Mouse (Mus musculus) hindbrain, postnatal 0 days (tissue): Measurements from ENCODE around the gene Fbln2. TPM values are rescaled to one million over a fixed set of nuclear protein-coding genes. Genes with fewer than 3 reads are reported as not detected.

Experiments
- ATAC-seq: fragments of 200-750 bp; cut with Nextera tagmentation; 2 replicates; pipeline ENCODE4 v1.8.0; 2017; ENCODE audit warnings: mild to moderate bottlenecking, moderate TSS enrichment, moderate library complexity
- DNase-seq: peaks from one replicate; pipeline ENCODE4 v3.0.0-alpha.2; 2015; ENCODE audit warnings: low spot score
- H3K27ac ChIP-seq: fragments of 300-500 bp; sonication (generic); 2 replicates; pipeline ENCODE4 v1.5.1; 2014; ENCODE audit warnings: mild to moderate bottlenecking
- H3K27me3 ChIP-seq: fragments of 300-500 bp; sonication (generic); 2 replicates; pipeline ENCODE4 v1.6.1; 2014; ENCODE audit warnings: low read length, mixed read lengths; ENCODE audit not compliant: insufficient read depth
- H3K36me3 ChIP-seq: fragments of 300-500 bp; sonication (generic); 2 replicates; pipeline ENCODE4 v1.6.1; 2014; ENCODE audit warnings: low read length, mixed read lengths; ENCODE audit not compliant: insufficient read depth
- H3K4me1 ChIP-seq: fragments of 300-500 bp; sonication (generic); 2 replicates; pipeline ENCODE4 v1.6.1; 2014; ENCODE audit warnings: antibody characterized with exemption, low read length, mixed read lengths; ENCODE audit not compliant: insufficient read depth
- H3K4me2 ChIP-seq: fragments of 300-500 bp; sonication (generic); 2 replicates; pipeline ENCODE4 v1.6.1; 2014; ENCODE audit warnings: low read depth, mild to moderate bottlenecking, low read length, moderate library complexity, mixed read lengths
- H3K4me3 ChIP-seq: fragments of 300-500 bp; sonication (generic); 2 replicates; pipeline ENCODE4 v1.5.1; 2014; ENCODE audit warnings: low read length
- H3K9ac ChIP-seq: fragments of 300-500 bp; sonication (generic); replicated peaks from 2 replicates; pipeline ENCODE4 v1.6.1; 2014; ENCODE audit warnings: mild to moderate bottlenecking, low read length, moderate library complexity, mixed read lengths
- H3K9me3 ChIP-seq: fragments of 300-500 bp; sonication (generic); 2 replicates; pipeline ENCODE4 v1.6.1; 2016; ENCODE audit warnings: low read length, mixed read lengths
- CTCF ChIP-seq: IDR thresholded peaks from 2 replicates; pipeline ENCODE4 v1.5.1; 2016; ENCODE audit warnings: antibody characterized with exemption, control low read depth, low read depth
- WGBS: fragments of 180-500 bp; shearing (Covaris S2); extraction: QIAGEN DNeasy Blood & Tissue Kit; methylation state at CpG from one replicate; pipeline ENCODE4 v1.1.7; 2014; 5-methylcytosine and 5-hydroxymethylcytosine counted together
- polyA plus RNA-seq: library from polyadenylated mRNA; unstranded; fragments of >200 nt; fragmentation: Nextera tagmentation; extraction: Ambion mirVana; gene quantifications from 2 replicates; pipeline ENCODE4 v1.2.1, GENCODE M21; 2015
- total RNA-seq: library from RNA; depleted of rRNA; stranded (reverse); fragments of >200 nt; gene quantifications from 2 replicates; pipeline ENCODE4 v1.2.3, GENCODE M21; 2014; rRNA removed

Gene Fbln2
- total and polyA plus RNA-seq, 2 experiments from 2014 or later, result 21.2 to 50.6 TPM

- Histone ChIP-seq H3K9me3 (no peaks in the 10 kb centered on the region; the same call in 1 of the 2 replicates), H3K36me3 (no peaks in the 10 kb centered on the region), H3K4me1 (peaks cover 5% of the 10 kb centered on the region; the same call in 1 of the 2 replicates), H3K9ac (no peak overlapping the region), H3K27me3 (no peaks in the 10 kb centered on the region), H3K27ac (no peak overlapping the region), H3K4me2 (no peak overlapping the region), H3K4me3 (no peak overlapping the region)
- DNase-seq (no peak), ATAC-seq (no peak)
- no peak for TF ChIP-seq CTCF
- WGBS, result 62% methylated on average over 5 of the region's 5 CpGs
Measured at GRCm38 (mm10) chr6:91311204-91311603, 98.9 kb downstream of the Fbln2 start.

- TF ChIP-seq CTCF, result no peak
Measured at GRCm38 (mm10) chr6:91312491-91312890, 100.2 kb downstream of the Fbln2 start.

More at GRCm38 (mm10) chr6:91312491-91312890, 100.2 kb downstream of the Fbln2 start:
- H3K36me3 ChIP-seq, result no peaks in the 10 kb centered on the region
- H3K9ac ChIP-seq, result no peak overlapping the region
- no peaks in the 10 kb centered on the region for H3K27me3 ChIP-seq
- WGBS, result 67% methylated on average over 9 of the region's 9 CpGs
- no peak for ATAC-seq
- H3K4me3 ChIP-seq, result no peak overlapping the region
- H3K4me2 ChIP-seq, result no peak overlapping the region
- no peak overlapping the region for H3K27ac ChIP-seq
- no peak for DNase-seq
- H3K4me1 ChIP-seq, result peaks cover 5% of the 10 kb centered on the region; the same call in 1 of the 2 replicates
- no peaks in the 10 kb centered on the region; the same call in 1 of the 2 replicates for H3K9me3 ChIP-seq

Other genes starting within 250 kb of the Fbln2 start
- gene Iqsec1, start 223.8 kb upstream of the Fbln2 start, total RNA-seq, result 175 and 179 TPM in 2 replicates
- 29.0 and 29.3 TPM in 2 replicates for gene Iqsec1, start 223.8 kb upstream of the Fbln2 start, polyA plus RNA-seq
- gene Nup210, start 95.6 kb upstream of the Fbln2 start, total RNA-seq, result 63.0 and 76.0 TPM in 2 replicates
- 14.7 and 15.6 TPM in 2 replicates for gene Nup210, start 95.6 kb upstream of the Fbln2 start, polyA plus RNA-seq
- 100 and 111 TPM in 2 replicates for gene Hdac11, start 55.8 kb upstream of the Fbln2 start, total RNA-seq
- 50.1 and 50.7 TPM in 2 replicates for gene Hdac11, start 55.8 kb upstream of the Fbln2 start, polyA plus RNA-seq
- gene Wnt7a, start 198.9 kb downstream of the Fbln2 start, total RNA-seq, result 10.6 and 11.4 TPM in 2 replicates
- gene Wnt7a, start 198.9 kb downstream of the Fbln2 start, polyA plus RNA-seq, result 5.8 and 6.2 TPM in 2 replicates